Mouse (Mus musculus) left cerebral cortex, postnatal 14 days (tissue): ENCODE measurements around the gene Lrfn4. TPM values are rescaled to one million over a fixed set of nuclear protein-coding genes. Genes with fewer than 3 reads are reported as not detected.

Experiments
- DNase-seq, 2 experiments: peaks; one replicate each; pipeline ENCODE4 v3.0.0; 2021 to 2022; ENCODE audit warnings: low spot score in 2 of 2, mixed read lengths in 1 of 2
- intact Hi-C: fragments of 180-260 bp; cut with DNase I; formaldehyde crosslinking; loops from one replicate; pipeline ENCODE4 v1.15.1; 2025
- microRNA-seq, 2 experiments: library from miRNA; unstranded; fragments of <30 nt; microRNA quantifications; one replicate each; pipeline ENCODE4 v1.2.0; 2022
- total RNA-seq, 2 experiments: library from RNA; stranded (reverse); gene quantifications; 2 replicates each; pipeline ENCODE4 v1.2.3; 2021

The Lrfn4 gene
- total RNA-seq, 2 experiments from 2014 or later: 59.2 to 66.1 TPM

DNA sequence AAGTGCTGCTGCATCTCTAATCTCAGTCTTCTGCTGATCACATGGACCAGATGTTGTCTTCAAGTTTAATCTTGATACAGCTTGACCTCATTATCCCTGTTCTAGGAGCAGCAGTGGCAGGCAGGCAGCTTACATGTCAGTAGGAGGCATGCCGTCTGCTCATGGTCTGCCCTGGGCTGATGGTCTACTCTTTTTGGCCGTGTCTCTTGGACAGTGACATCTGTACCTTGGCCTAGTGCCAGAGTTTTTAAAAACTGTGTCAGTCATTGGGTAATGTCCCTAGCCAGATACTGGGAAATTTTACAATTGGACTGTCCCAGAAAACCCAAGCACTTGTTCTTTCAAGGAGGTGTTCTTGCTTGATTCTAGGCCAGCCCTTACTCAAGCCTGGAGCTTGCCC lies 36.7 kb downstream of the Lrfn4 start:
- no peak for DNase-seq
- intact Hi-C loops: no loop called here

DNA sequence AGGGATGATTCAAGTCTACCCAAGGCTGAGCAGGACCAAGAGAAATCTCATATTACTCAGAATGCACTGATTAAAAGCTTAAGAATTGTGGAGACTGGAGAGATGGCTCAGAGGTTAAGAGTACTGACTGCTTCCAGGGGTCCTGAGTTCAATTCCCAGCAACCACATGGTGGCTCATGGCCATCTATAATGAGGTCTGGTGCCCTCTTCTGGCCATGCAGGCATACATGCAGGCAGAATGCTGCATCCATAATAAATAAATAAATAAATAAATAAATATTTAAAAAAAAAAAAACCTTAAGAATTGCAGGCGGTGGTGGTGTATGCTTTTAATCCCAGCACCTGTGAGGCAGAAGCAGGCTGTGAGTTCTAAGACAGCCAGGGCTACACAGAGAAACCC lies 42.2 kb downstream of the Lrfn4 start:
- no peak for DNase-seq
- intact Hi-C loops: no loop called here

DNA sequence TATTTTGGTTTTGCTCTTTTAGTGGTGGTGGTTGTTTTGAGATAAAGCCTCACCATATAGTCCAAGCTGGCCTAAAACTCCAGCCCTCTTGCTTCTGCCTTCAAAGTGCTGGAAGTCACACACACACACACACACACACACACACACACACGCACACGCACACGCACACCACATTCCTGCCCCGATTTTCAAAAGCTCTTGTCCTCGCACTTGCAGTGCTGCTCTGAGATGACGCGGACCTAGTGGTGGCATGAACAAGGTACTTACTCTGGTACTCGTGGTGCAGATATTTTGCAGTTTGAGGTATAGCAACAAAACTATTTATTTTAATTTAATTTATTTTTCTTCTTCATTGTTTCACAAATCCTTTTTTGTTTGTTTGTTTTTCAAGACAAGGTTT lies 43.0 kb downstream of the Lrfn4 start:
- intact Hi-C loops: no loop called here
- no peak for DNase-seq

DNA sequence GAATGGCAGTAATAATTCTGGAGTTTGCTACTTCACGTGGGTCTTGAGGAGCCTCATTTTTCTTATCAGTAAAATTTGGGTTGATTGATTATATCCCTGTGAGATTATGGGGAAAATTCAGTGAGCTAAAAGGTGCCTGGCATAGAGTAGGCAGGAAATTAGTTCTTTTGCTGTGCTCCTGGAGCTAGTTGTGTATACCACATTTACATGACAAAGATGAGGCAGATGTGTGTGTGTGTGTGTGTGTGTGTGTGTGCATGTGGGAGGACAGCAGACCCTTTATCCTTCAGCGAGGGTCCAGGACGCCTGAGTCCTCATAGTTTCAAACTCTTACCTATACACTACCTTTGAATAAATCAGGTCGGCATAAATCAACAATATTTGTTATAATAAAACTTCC lies 43.4 kb downstream of the Lrfn4 start:
- DNase-seq: no peak
- intact Hi-C loops: no loop called here

DNA sequence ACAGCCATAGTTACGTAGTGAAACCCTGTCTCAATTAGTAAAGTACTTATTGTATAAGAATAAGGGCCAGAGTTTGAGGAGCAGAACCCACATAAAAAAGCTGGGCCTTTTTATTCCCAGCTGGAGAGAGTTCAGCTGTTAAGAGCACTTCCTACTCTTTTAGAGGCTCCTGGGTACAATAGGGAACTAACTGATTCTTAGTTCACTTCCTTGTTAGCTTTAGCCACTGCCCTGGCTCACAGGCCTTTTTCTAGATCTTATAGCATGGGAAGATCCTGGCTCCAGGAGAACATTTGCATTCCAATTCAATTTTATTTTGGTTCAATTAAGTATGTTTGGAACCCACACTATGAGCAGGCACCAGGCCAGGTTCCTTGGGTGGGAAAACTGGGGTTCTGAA lies 43.8 kb downstream of the Lrfn4 start:
- no peak for DNase-seq
- intact Hi-C loops: no loop called here

DNA sequence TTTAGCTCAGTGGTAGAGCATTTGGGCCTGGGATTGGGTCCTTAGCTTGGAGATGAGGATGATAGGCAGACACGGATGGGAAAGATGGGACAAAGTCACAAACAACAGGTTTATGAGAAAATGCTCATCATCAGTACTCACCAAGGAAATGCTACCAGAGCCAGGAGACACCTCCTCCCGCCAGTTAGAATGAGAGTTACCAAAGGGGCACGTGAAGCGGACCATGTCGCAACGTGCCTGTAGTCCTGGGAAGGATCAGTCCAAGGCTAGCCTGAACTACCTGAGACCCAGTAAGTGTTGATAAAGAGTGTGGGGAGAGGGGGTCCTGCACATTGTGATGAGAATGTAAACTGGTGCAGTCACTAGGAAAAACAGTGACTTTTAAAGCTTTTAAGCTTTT lies 44.7 kb downstream of the Lrfn4 start:
- intact Hi-C loops: no loop called here
- no peak for DNase-seq

DNA sequence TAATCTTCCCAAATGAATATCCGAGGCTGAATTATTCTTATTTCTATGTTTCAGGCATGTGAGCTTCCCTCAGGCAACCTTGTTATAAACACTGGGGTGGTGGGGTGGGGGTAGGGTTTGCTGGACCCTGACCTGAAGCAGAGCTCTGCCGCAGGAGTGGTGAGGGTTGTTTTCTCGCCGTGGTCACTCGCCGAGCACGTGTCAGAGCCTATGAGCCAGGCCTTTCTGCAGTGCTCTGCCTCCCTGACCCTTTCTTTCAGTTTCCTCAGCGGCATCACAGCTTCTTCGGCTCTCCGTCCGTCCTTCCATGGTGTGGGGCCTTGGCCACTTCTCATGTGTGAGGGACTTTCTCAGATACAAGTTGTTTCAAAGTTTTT lies 45.2 kb downstream of the Lrfn4 start:
- intact Hi-C loops: no loop called here

DNA sequence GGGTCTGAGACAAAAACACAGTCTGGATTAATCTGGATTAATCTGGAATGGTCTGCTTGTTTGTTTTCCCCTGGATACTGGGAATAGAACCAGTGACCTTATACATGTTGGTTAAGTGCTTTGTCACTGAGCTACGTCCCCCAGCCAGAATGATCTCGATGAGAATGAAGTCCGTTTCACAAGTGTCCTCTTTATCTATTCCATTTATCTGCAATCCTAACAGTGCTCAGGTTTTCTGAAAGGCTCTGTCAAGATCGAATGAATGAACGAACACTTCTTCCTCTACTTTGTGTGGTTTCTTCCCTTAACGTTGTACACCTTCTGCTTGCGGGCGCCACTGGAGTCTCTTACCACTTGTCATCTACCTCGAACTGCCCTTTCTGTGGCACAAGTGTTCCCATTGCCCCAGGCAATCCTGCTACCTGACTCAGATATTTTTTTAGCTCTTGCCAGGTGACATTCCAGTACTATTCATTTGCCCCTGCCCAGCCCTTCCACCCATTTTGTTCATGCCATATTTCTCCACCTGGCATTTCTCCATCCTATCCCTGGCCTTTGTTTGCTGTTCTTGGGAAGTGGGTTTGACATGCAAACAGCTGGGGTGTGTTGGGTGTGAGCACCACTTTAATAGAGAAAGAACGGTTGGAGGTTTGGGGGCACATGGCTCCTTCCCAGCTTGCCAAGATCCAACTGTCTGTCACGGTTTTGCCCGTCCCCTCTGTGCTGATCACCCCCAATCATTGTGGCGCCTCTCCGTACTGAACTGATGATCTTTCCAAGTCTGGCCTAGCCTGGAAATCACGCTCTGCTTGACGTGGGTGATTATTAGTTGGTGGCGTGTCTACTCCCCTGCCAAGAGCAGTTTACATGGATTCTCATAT lies 45.9 kb downstream of the Lrfn4 start:
- DNase-seq: no peak
- intact Hi-C loops: loop anchor here (10.0 kb wide), 1 partner anchor 55 kb away; the partner anchor contains the start of gene Pcx

More for the DNA sequence above, 45.2 kb downstream of the Lrfn4 start:
- no peak for DNase-seq

DNA sequence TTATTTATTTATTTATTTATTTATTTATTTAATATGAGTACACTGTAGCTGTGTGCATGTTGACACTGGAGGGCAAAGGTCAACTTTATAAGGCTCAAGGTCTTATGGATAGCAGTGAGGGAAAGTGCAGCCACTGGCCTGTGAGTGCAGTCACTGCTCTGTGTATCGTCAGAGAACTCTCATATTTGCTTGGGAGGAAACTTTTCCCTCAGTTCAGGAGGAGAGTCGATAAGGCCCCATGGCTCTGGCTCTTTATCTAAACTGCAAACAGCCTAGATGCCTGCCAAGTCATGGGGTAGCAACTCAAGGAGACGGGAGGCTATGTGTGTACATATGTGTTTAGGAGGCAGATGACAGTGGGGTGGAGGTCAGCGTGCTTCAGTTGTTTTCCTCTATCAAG lies 46.6 kb downstream of the Lrfn4 start:
- no peak for DNase-seq
- intact Hi-C loops: loop anchor here (10.0 kb wide), 1 partner anchor 54 kb away; the partner anchor contains the start of gene Pcx

DNA sequence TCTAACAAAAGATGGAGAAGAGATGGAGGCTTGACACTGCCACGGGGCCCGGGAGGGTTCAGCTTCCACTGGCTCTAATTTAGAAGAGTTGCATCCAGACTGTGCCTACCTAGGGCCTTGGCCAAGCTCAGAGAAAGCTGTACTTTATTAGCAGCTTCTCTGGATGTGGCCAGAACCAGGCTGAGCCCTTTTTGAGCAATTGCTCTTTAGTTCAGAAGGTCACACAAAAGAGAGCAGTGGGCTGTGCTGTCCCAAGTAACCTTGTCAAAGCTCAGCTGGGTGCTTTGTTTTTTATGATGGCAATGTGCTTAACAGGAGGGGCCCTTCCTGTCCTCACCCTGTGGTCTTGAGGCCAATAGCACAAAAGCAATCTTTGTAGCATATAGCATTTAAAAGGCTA lies 47.8 kb downstream of the Lrfn4 start:
- no peak for DNase-seq
- intact Hi-C loops: loop anchor here (10.0 kb wide), 1 partner anchor 53 kb away; the partner anchor contains the start of gene Pcx

DNA sequence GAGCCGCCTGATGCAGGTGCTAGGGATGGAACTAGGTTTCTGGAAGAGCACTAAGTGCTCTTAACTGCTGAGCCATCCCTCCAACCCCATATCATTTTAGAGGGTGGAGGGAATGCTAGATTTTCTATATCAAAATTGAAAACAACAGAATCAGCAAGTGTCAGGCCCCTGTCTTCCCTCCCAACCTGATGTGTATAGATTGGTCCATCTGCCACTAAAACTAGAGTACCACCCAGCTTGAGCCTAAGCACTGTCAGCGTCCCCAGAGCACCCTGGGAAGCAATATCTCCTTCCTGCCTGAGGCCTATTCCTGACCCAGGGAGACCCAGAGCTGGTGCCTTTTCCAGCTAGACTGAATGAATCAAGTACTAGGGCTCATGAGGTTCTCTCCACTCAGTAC lies 48.6 kb downstream of the Lrfn4 start:
- intact Hi-C loops: loop anchor here (10.0 kb wide), 1 partner anchor 52 kb away; the partner anchor contains the start of gene Pcx
- no peak for DNase-seq

DNA sequence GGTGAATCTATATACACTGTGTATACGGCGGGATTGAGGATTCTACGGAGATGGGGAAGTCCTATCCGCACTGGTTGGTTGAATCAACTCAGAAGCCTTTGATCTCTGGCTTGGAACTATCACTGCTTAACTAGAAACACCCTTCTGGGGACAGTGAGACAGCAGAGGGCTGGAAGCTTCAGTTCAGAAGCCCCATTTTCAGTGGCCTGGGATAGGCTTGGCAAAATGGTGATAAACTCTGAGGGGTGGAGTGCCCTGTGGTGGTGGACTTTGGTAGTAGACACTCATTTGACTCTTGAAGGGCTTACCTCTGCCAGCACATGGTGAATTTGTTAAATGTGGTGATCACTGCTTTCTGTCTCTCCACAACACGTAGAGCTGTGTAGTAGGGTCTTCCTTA lies 49.8 kb downstream of the Lrfn4 start:
- DNase-seq: no peak

More for the DNA sequence above, 49.8 kb downstream of the Lrfn4 start:
- intact Hi-C loops: loop anchor here (10.0 kb wide), 1 partner anchor 51 kb away; the partner anchor contains the start of gene Pcx

Small RNAs within 50 kb of the gene (microRNA-seq; reads per million reads assigned to microRNA genes)
- gene Mir6986: 6.9 to 7.4 reads per million in 2 experiments

Other genes starting within 250 kb of the Lrfn4 start
- gene Kdm2a, start 217.4 kb downstream of the Lrfn4 start, total RNA-seq: 10 to 100 TPM; 62.1 to 74.9 TPM
- gene Rhod, start 176.2 kb downstream of the Lrfn4 start, total RNA-seq: 1 to 10 TPM; 1.3 to 1.4 TPM
- gene Syt12, start 138.2 kb downstream of the Lrfn4 start, total RNA-seq: 10 to 100 TPM; 30.8 to 31.7 TPM
- gene 2010003K11Rik, start 117.1 kb downstream of the Lrfn4 start, total RNA-seq: not detected
- 10 to 100 TPM; 57.2 to 59.2 TPM for gene Pcx, start 105.2 kb downstream of the Lrfn4 start, total RNA-seq
- gene Rce1, start 10.0 kb upstream of the Lrfn4 start, total RNA-seq: 10 to 100 TPM; 20.4 to 20.6 TPM
- gene Gm960, start 83.0 kb upstream of the Lrfn4 start, total RNA-seq: 1 to 10 TPM; 1.8 to 2.1 TPM
- 100 to 1,000 TPM; 702 to 775 TPM for gene Sptbn2, start 95.5 kb upstream of the Lrfn4 start, total RNA-seq
- gene Rbm4b, start 140.8 kb upstream of the Lrfn4 start, total RNA-seq: 10 to 100 TPM; 13.6 to 14.3 TPM
- 10 to 100 TPM; 63.5 to 65.8 TPM for gene Rbm4, start 178.2 kb upstream of the Lrfn4 start, total RNA-seq
- gene Gm21992, start 195.9 kb upstream of the Lrfn4 start, total RNA-seq: 10 to 100 TPM; 12.9 to 19.3 TPM
- 10 to 100 TPM; 49.3 to 52.6 TPM for gene Rbm14, start 196.0 kb upstream of the Lrfn4 start, total RNA-seq
- 10 to 100 TPM; 33.5 to 33.7 TPM for gene Ccs, start 223.7 kb upstream of the Lrfn4 start, total RNA-seq
- gene Ccdc87, start 223.7 kb upstream of the Lrfn4 start, total RNA-seq: 1 to 10 TPM; 2.1 to 2.2 TPM
- 100 to 1,000 TPM; 115 to 120 TPM for gene Ctsf, start 239.5 kb upstream of the Lrfn4 start, total RNA-seq